Mouse (Mus musculus): ENCODE measurements around the gene C2cd4d. TPM values are rescaled to one million over a fixed set of nuclear protein-coding genes. Genes with fewer than 3 reads are reported as not detected.

Gene C2cd4d
- polyA plus RNA-seq, 2 experiments, result 1.3 to 5.0 TPM

DNA sequence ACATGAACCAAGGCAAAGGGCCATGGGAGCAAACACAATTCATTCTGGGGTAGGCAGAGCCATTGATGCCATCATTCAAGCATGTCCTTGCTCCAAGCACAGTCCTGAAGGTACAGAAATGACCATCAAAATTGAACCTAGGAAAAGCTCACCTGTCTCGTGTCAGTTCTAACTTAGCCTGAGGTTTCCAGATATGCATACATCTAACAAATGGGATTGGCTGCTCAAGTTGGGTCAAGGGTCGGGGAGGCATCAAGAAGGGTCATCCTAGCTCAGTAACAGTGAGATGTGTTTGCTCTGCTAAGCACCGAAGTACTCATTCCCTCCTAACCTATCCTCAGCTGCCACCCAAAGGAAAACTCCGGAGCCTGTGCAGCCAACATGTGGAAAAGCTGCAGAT is 34.6 kb downstream of the C2cd4d start:
- H3K4me2 ChIP-seq (replicated peaks; ENCODE audit: low read depth, low read length, severe bottlenecking), result no peak overlapping the region
- 71% methylated on average over 4 of the region's 4 CpGs for WGBS
- no peak overlapping the region for H3K9ac ChIP-seq (ENCODE audit: low read depth, low read length, severe bottlenecking)
- ATAC-seq (ENCODE audit: low FRiP score, low read depth), result no peak
- H3K36me3 ChIP-seq (ENCODE audit: control insufficient read depth, insufficient read depth, low read length), result no peaks in the 10 kb centered on the region
- H3K4me3 ChIP-seq (replicated peaks; ENCODE audit: low read length), result no peak overlapping the region
- no peaks in the 10 kb centered on the region for H3K9me3 ChIP-seq (ENCODE audit: control insufficient read depth, low read length)
- no peak for DNase-seq (ENCODE audit: low spot score)
- H3K27ac ChIP-seq (replicated peaks; ENCODE audit: low read depth, low read length), result no peak overlapping the region
- TF ChIP-seq POLR2A (IDR thresholded peaks at IDR 0.05; ENCODE audit: borderline replicate concordance, extremely low read depth, insufficient read depth, insufficient read length), result no peak
- peaks cover 38% of the 10 kb centered on the region for H3K27me3 ChIP-seq (ENCODE audit: control insufficient read depth, insufficient read depth, low read length)
- no peaks in the 10 kb centered on the region for H3K4me1 ChIP-seq (ENCODE audit: control insufficient read depth, insufficient read depth, low read length)

DNA sequence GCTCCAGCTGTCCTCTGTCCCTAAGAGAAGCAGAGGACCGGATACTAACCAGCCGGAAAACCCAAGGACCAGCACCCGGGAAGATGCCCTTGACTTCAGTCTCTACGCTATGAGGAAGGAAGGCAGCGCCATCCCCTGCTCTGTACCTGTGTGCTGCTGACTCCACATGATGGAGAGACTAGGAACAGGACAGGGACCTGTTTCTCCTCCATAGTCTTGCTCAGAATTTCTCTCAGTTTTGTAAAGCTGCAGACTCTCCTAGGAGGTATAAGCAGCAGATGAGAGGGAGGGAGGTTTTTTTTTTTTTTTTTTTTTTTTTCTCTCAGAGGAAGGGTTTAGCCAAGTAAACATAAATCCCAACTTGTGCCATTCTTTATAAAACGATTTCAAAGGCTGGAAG is 36.0 kb downstream of the C2cd4d start, which contains the start of gene Lingo4:
Lingo4 (plus strand) TSS at position 301 of the 400 bp plus-strand sequence.
- WGBS, result 60% methylated on average over 6 of the region's 6 CpGs
- no peak for TF ChIP-seq POLR2A (IDR thresholded peaks at IDR 0.05; ENCODE audit: borderline replicate concordance, extremely low read depth, insufficient read depth, insufficient read length)
- H3K9me3 ChIP-seq (ENCODE audit: control insufficient read depth, low read length), result no peaks in the 10 kb centered on the region
- peaks cover 43% of the 10 kb centered on the region for H3K27me3 ChIP-seq (ENCODE audit: control insufficient read depth, insufficient read depth, low read length)
- no peaks in the 10 kb centered on the region for H3K36me3 ChIP-seq (ENCODE audit: control insufficient read depth, insufficient read depth, low read length)
- no peaks in the 10 kb centered on the region for H3K4me1 ChIP-seq (ENCODE audit: control insufficient read depth, insufficient read depth, low read length)
- DNase-seq (ENCODE audit: low spot score) (no peak), ATAC-seq (ENCODE audit: low FRiP score, low read depth) (no peak)
- peak within 1 kb of the TSS; percentile 40; the same call in 1 of the 2 replicates for H3K9ac ChIP-seq (ENCODE audit: low read depth, low read length, severe bottlenecking)
- peak within 1 kb of the TSS; percentile 21 for H3K4me3 ChIP-seq (replicated peaks; ENCODE audit: low read length)
- peak within 1 kb of the TSS; percentile 46 for H3K4me2 ChIP-seq (replicated peaks; ENCODE audit: low read depth, low read length, severe bottlenecking)
- H3K27ac ChIP-seq (replicated peaks; ENCODE audit: low read depth, low read length), result no peak within 1 kb of the TSS

DNA sequence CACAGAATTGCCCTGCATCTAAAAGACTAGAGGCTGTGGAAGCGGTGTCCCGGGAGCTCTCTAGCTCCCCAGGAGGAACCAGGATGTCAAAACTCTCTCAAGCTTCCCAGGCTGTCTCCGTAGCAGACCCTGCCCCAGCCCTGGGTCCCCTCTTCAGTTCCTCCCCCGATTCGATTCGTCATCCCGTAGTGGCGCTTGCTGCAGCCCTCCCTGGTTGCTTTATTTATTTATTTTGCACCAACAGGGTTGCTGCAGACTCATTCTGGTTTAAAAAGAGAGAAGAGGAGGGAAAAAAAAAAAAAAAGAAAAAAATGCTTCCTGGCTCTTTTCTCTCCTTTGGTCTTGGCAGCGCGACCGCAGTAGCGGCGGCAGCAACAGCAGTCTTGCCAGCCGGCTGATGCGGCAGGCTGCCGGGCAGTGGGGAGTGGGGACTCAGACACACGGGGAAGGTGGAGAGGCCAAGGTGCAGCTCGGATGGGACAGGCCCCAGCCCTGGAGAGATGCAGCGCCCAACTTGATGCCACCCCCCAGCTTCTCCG is 36.8 kb downstream of the C2cd4d start:
- peak; percentile 13 for DNase-seq (ENCODE audit: low spot score)
- no peaks in the 10 kb centered on the region for H3K9me3 ChIP-seq (ENCODE audit: control insufficient read depth, low read length)
- no peak for ATAC-seq (ENCODE audit: low FRiP score, low read depth)
- H3K4me1 ChIP-seq (ENCODE audit: control insufficient read depth, insufficient read depth, low read length), result no peaks in the 10 kb centered on the region
- 3% methylated on average over 20 of the region's 20 CpGs for WGBS
- H3K36me3 ChIP-seq (ENCODE audit: control insufficient read depth, insufficient read depth, low read length), result no peaks in the 10 kb centered on the region
- peak overlapping the region; percentile 46 for H3K4me2 ChIP-seq (replicated peaks; ENCODE audit: low read depth, low read length, severe bottlenecking)
- peak overlapping the region; percentile 40; the same call in 1 of the 2 replicates for H3K9ac ChIP-seq (ENCODE audit: low read depth, low read length, severe bottlenecking)
- peaks cover 43% of the 10 kb centered on the region for H3K27me3 ChIP-seq (ENCODE audit: control insufficient read depth, insufficient read depth, low read length)
- H3K4me3 ChIP-seq (replicated peaks; ENCODE audit: low read length), result peak overlapping the region; percentile 21
- TF ChIP-seq POLR2A (IDR thresholded peaks at IDR 0.05; ENCODE audit: borderline replicate concordance, extremely low read depth, insufficient read depth, insufficient read length), result no peak
- H3K27ac ChIP-seq (replicated peaks; ENCODE audit: low read depth, low read length), result no peak overlapping the region

DNA sequence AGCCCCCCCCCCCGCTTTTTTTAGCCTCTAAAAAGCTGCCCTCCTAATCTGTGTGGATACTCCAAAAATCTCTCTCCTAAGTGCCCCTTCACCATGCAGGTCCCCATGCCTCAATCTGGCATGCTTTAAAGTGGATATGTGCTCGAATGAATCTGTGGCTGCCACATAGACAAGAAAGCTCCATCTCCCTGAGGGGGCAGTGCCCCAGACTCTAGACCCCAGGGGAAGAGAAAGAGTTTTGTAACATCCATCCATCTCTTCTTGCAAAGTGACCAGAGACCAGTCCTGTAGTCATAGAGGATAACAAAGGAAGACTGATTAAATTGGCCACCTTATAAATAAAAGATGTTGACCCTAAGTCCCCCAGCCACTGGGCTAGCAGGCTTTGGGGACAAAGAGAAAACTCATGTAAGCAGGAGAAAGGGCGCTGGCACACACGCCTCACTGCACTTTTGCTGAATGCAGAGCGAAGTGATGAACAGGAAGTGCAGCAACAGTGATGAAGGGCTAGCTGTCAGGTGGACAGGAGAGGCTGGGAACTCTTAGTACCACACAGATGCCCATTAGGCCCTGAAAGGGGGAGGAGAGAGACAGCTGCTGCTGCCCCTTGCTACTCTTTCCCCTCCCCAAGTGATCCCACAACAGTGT is 37.5 kb downstream of the C2cd4d start:
- WGBS, result 44% methylated on average over 5 of the region's 5 CpGs
- no peaks in the 10 kb centered on the region for H3K9me3 ChIP-seq (ENCODE audit: control insufficient read depth, low read length)
- DNase-seq (ENCODE audit: low spot score) (no peak), ATAC-seq (ENCODE audit: low FRiP score, low read depth) (no peak)
- H3K36me3 ChIP-seq (ENCODE audit: control insufficient read depth, insufficient read depth, low read length), result no peaks in the 10 kb centered on the region
- no peaks in the 10 kb centered on the region for H3K4me1 ChIP-seq (ENCODE audit: control insufficient read depth, insufficient read depth, low read length)
- H3K4me3 ChIP-seq (replicated peaks; ENCODE audit: low read length), result no peak overlapping the region
- H3K27me3 ChIP-seq (ENCODE audit: control insufficient read depth, insufficient read depth, low read length), result peaks cover 43% of the 10 kb centered on the region
- no peak overlapping the region for H3K27ac ChIP-seq (replicated peaks; ENCODE audit: low read depth, low read length)
- H3K9ac ChIP-seq (ENCODE audit: low read depth, low read length, severe bottlenecking), result 0 out of 2 replicates have a peak overlapping the region, but pooled peaks have one; percentile 40
- H3K4me2 ChIP-seq (replicated peaks; ENCODE audit: low read depth, low read length, severe bottlenecking), result no peak overlapping the region
- no peak for TF ChIP-seq POLR2A (IDR thresholded peaks at IDR 0.05; ENCODE audit: borderline replicate concordance, extremely low read depth, insufficient read depth, insufficient read length)

DNA sequence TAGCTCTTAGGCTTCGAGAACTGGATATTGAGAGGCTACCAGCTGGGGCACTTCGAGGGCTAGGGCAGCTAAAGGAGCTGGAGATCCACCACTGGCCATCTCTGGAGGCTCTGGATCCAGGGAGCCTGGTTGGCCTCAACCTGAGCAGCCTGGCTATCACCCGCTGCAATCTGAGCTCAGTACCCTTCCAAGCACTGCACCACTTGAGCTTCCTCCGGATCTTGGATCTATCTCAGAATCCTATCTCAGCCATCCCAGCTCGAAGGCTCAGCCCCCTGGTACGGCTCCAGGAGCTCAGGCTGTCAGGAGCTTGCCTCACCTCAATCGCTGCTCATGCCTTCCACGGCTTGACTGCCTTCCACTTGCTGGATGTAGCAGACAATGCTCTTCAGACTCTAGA is 40.2 kb downstream of the C2cd4d start:
- H3K9ac ChIP-seq (ENCODE audit: low read depth, low read length, severe bottlenecking), result no peak overlapping the region
- 67% methylated on average over 8 of the region's 8 CpGs for WGBS
- H3K27ac ChIP-seq (replicated peaks; ENCODE audit: low read depth, low read length), result no peak overlapping the region
- TF ChIP-seq POLR2A (IDR thresholded peaks at IDR 0.05; ENCODE audit: borderline replicate concordance, extremely low read depth, insufficient read depth, insufficient read length), result no peak
- no peaks in the 10 kb centered on the region for H3K36me3 ChIP-seq (ENCODE audit: control insufficient read depth, insufficient read depth, low read length)
- no peak overlapping the region for H3K4me2 ChIP-seq (replicated peaks; ENCODE audit: low read depth, low read length, severe bottlenecking)
- H3K4me1 ChIP-seq (ENCODE audit: control insufficient read depth, insufficient read depth, low read length), result no peaks in the 10 kb centered on the region
- ATAC-seq (ENCODE audit: low FRiP score, low read depth) (no peak), DNase-seq (ENCODE audit: low spot score) (no peak)
- no peak overlapping the region for H3K4me3 ChIP-seq (replicated peaks; ENCODE audit: low read length)
- peaks cover 42% of the 10 kb centered on the region for H3K27me3 ChIP-seq (ENCODE audit: control insufficient read depth, insufficient read depth, low read length)
- no peaks in the 10 kb centered on the region for H3K9me3 ChIP-seq (ENCODE audit: control insufficient read depth, low read length)
